Mouse (Mus musculus) stomach, embryonic 16.5 days (tissue): ENCODE results near the gene Cks2. TPM values are rescaled to one million over a fixed set of nuclear protein-coding genes. Genes with fewer than 3 reads are reported as not detected.

Experiments
- ATAC-seq: fragments of 200-750 bp; cut with Nextera tagmentation; 2 replicates; pipeline ENCODE4 v1.8.0; 2017; ENCODE audit warnings: moderate number of reproducible peaks, moderate TSS enrichment; ENCODE audit not compliant: insufficient read depth, low FRiP score
- H3K27ac ChIP-seq: fragments of 300-500 bp; sonication (generic); 2 replicates; pipeline ENCODE4 v1.5.1; 2014; ENCODE audit warnings: low read length
- H3K27me3 ChIP-seq: fragments of 300-500 bp; sonication (generic); 2 replicates; pipeline ENCODE4 v1.6.1; 2014; ENCODE audit warnings: low read length, control low read depth, mixed read lengths; ENCODE audit not compliant: control insufficient read depth, insufficient read depth
- H3K36me3 ChIP-seq: fragments of 300-500 bp; sonication (generic); 2 replicates; pipeline ENCODE4 v1.6.1; 2014; ENCODE audit warnings: low read length; ENCODE audit not compliant: control insufficient read depth, insufficient read depth
- H3K4me1 ChIP-seq: fragments of 300-500 bp; sonication (generic); 2 replicates; pipeline ENCODE4 v1.6.1; 2014; ENCODE audit warnings: low read length, control low read depth, mixed read lengths; ENCODE audit not compliant: control insufficient read depth, insufficient read depth
- H3K4me2 ChIP-seq: fragments of 300-500 bp; sonication (generic); 2 replicates; pipeline ENCODE4 v1.6.1; 2014; ENCODE audit warnings: low read depth, low read length, mixed read lengths
- H3K4me3 ChIP-seq: fragments of 300-500 bp; sonication (generic); replicated peaks from 2 replicates; pipeline ENCODE4 v1.5.1; 2014; ENCODE audit warnings: mild to moderate bottlenecking, low read length
- H3K9ac ChIP-seq: fragments of 300-500 bp; sonication (generic); 2 replicates; pipeline ENCODE4 v1.6.1; 2014; ENCODE audit warnings: low read length
- H3K9me3 ChIP-seq: fragments of 300-500 bp; sonication (generic); replicated peaks from 2 replicates; pipeline ENCODE4 v1.6.1; 2016; ENCODE audit warnings: low read length, control low read depth; ENCODE audit not compliant: control insufficient read depth
- WGBS: fragments of 180-500 bp; shearing (Covaris S2); extraction: QIAGEN DNeasy Blood & Tissue Kit; methylation state at CpG from one replicate; pipeline ENCODE4 v1.1.7; 2014; 5-methylcytosine and 5-hydroxymethylcytosine counted together
- polyA plus RNA-seq: library from polyadenylated mRNA; unstranded; fragments of >200 nt; fragmentation: Nextera tagmentation; extraction: Ambion mirVana; gene quantifications from 2 replicates; pipeline ENCODE4 v1.2.1, GENCODE M21; 2015

Cks2 gene
- polyA plus RNA-seq, 1 experiment from 2014 or later, result 274 TPM

DNA sequence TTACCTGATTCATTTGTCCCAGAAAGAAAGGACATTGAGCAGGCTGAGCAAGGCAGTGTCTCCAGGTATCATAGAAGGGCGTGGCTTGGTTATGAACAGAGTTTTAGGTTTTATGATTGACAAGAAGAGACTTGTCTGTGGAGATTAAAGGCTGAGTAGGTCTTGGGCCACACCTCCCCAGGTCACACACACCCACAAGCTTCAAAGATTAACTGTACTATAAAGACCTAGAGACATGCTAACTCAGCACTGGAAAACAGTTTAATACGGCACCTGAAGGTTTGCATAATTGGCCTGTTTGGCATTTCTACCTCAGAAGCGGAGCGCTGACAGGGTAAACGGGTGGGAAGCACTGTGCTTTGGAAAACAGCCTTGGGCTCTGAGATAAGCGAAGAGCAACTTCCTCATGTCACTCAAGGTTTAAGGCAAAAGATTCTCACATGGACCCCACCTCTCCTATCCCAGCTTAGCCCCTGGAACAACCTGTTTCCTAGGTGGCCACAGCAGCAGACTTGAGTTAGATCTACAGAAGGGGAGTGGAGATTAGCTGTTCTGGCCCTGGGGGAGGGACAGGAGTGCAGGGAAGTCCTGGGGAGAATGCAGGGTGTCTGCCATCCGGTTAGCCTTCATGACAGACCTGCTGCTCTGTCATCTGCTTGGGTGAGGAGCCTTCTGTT lies 40.4 kb downstream of the Cks2 start:
- WGBS, result 78% methylated on average over 7 of the region's 7 CpGs
- no peaks in the 10 kb centered on the region for H3K9me3 ChIP-seq
- no peak overlapping the region for H3K4me3 ChIP-seq
- no peaks in the 10 kb centered on the region for H3K27me3 ChIP-seq
- H3K36me3 ChIP-seq, result peaks cover 26% of the 10 kb centered on the region
- H3K4me2 ChIP-seq, result no peak overlapping the region
- peak overlapping the region; percentile 80 for H3K27ac ChIP-seq
- no peak overlapping the region; the same call in 1 of the 2 replicates for H3K9ac ChIP-seq
- no peaks in the 10 kb centered on the region for H3K4me1 ChIP-seq
- ATAC-seq, result peak; percentile 39

DNA sequence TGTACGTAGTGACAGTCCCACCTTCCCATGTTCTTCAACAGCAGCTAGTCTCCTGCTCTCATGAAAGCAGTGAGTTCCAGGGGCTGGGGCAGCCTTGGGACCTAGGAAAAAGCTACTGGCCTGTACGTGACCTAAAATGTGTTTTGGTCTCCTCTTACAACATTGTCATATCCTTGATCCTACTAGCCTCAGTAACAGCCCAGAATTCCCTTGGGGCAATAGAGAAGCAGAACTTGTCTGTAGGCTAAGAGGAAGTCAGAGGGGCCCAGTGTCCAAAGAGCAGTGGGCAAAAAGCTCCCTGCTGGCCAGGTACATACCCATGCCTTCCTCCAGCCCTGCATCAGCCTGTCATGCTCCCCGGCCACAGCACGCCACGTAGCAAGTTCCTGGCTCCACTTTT lies 41.9 kb downstream of the Cks2 start:
- no peak overlapping the region for H3K9ac ChIP-seq
- no peak overlapping the region for H3K4me2 ChIP-seq
- 90% methylated on average over 5 of the region's 5 CpGs for WGBS
- no peaks in the 10 kb centered on the region for H3K9me3 ChIP-seq
- ATAC-seq, result no peak
- H3K36me3 ChIP-seq, result peaks cover 16% of the 10 kb centered on the region
- no peaks in the 10 kb centered on the region for H3K27me3 ChIP-seq
- H3K4me3 ChIP-seq, result no peak overlapping the region
- no peaks in the 10 kb centered on the region for H3K4me1 ChIP-seq
- 0 out of 2 replicates have a peak overlapping the region, but pooled peaks have one; percentile 19 for H3K27ac ChIP-seq

DNA sequence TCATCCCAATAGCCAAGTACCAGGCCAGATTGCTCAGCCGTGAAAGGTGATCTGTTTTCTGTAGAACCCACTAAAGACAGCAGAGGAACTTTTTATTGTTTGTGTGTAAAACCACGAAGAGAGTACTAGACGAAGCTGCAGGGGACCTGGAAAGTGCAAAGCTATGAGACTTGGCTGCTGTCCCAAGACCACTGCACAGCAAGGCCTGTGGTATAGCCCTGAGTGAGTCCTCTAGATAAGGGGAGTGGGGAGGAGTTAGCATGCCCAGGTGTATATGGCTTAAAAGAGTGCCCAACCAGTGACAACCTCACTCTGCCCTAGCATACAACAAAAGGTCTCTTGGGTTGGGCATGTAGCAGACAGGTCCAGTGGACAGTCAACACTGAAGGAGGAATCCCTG lies 43.7 kb downstream of the Cks2 start:
- Histone ChIP-seq H3K36me3 (peaks cover 10% of the 10 kb centered on the region), H3K9ac (no peak overlapping the region), H3K4me2 (no peak overlapping the region), H3K4me3 (no peak overlapping the region), H3K27me3 (no peaks in the 10 kb centered on the region), H3K9me3 (no peaks in the 10 kb centered on the region), H3K4me1 (no peaks in the 10 kb centered on the region), H3K27ac (no peak overlapping the region)
- no peak for ATAC-seq
- WGBS, result 56% methylated on average over 3 of the region's 3 CpGs

DNA sequence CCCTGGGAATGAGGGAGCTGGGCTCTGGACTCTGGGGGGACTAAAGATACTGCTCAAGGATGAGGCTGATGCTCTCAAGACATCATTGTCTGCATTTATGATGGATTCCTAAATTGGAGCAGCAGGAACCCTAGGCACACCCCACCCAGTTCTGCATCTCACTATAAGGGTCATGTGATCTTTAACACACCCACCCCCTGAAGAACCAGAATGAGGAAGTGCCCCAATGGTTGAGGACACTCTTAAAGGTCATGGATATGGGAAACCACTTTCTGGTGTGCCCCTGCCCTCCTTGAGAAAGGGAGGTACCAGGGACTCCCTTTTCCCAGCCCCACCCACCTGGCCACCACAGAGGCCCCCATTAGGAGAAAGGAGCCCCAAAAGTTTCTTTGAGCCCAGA lies 51.4 kb downstream of the Cks2 start:
- ATAC-seq, result no peak
- Histone ChIP-seq H3K27me3 (no peaks in the 10 kb centered on the region), H3K4me1 (no peaks in the 10 kb centered on the region), H3K4me3 (no peak overlapping the region), H3K36me3 (no peaks in the 10 kb centered on the region), H3K9me3 (no peaks in the 10 kb centered on the region), H3K4me2 (no peak overlapping the region), H3K27ac (no peak overlapping the region), H3K9ac (no peak overlapping the region)

DNA sequence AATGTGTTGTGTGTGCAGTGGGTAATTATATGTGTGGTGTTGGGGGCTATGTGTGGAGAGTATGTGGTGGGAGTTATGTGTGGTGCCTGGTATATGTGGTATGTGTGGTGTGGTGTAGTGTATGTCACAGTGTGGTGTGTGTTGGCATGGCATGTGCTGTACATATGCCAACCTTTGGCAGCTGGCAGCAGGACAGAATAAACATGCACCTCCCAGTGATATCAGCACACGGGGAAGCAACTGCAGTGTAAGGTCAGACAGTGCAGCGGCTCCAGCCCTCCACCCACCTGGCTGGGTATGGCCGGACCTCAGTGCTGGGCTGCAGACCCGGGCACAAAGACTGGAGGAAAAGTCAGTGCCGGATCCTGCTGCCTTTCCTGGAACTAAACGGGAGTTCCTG lies 52.4 kb downstream of the Cks2 start:
- Histone ChIP-seq H3K9me3 (no peaks in the 10 kb centered on the region), H3K4me3 (no peak overlapping the region), H3K27ac (no peak overlapping the region), H3K36me3 (no peaks in the 10 kb centered on the region), H3K27me3 (no peaks in the 10 kb centered on the region), H3K4me1 (no peaks in the 10 kb centered on the region), H3K4me2 (no peak overlapping the region), H3K9ac (no peak overlapping the region)
- WGBS, result 66% methylated on average over 6 of the region's 6 CpGs
- ATAC-seq, result no peak

DNA sequence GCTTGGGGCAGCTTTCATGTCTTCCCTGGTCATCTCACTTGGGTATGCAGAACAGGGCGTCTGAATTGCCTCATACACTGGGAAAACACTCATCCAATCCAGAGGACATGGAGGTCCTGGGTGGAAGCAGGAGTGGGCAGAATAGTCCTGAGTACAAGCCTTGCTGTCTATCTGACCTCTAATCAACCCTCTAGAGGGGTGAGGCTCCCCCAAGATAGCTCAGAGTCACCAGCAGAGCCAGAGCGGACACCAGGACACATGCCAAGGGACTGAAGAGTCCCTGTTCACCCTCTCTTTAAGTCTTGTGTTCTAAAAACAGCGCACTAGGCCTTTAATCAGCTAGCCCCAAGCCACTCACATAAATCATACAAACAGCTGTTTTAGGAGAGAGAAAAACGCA lies 52.9 kb downstream of the Cks2 start:
- WGBS, result 57% methylated on average over 4 of the region's 4 CpGs
- no peak for ATAC-seq
- no peak overlapping the region for H3K4me3 ChIP-seq

DNA sequence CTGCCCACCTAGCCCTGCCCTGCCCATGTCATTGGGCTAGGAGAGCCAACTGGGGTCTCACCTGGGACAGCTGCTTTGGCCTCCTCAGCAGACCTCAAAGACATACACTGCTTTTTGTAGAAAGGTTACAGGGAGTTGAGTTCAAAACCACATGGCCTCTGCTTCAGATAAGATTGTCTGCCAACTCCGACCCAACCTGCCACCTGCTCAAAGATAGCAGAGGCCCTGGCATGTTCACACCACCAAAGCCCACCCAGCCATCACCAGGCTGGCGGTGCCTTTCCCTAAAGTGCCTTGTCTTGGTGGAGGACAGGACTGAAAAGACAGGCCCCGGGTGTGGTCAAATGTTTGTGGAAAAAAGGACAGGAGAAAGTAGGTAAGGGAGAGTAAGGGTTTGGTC lies 53.3 kb downstream of the Cks2 start:
- Histone ChIP-seq H3K27me3 (no peaks in the 10 kb centered on the region), H3K27ac (no peak overlapping the region), H3K4me3 (no peak overlapping the region), H3K4me1 (no peaks in the 10 kb centered on the region), H3K9me3 (no peaks in the 10 kb centered on the region), H3K9ac (no peak overlapping the region), H3K4me2 (no peak overlapping the region), H3K36me3 (no peaks in the 10 kb centered on the region)
- no peak for ATAC-seq
- WGBS, result 63% methylated on average over 3 of the region's 3 CpGs

More for the DNA sequence above, 52.9 kb downstream of the Cks2 start:
- Histone ChIP-seq H3K4me1 (no peaks in the 10 kb centered on the region), H3K27me3 (no peaks in the 10 kb centered on the region), H3K9me3 (no peaks in the 10 kb centered on the region), H3K27ac (no peak overlapping the region), H3K9ac (no peak overlapping the region), H3K36me3 (no peaks in the 10 kb centered on the region), H3K4me2 (no peak overlapping the region)

Other genes starting within 250 kb of the Cks2 start
- 36.8 and 37.0 TPM in 2 replicates for gene S1pr3, start 236.6 kb upstream of the Cks2 start, polyA plus RNA-seq
- 0.14 and 0.31 TPM in 2 replicates for gene Shc3, start 75.8 kb upstream of the Cks2 start, polyA plus RNA-seq
- gene Secisbp2, start 6.5 kb downstream of the Cks2 start, polyA plus RNA-seq, result 22.6 and 24.4 TPM in 2 replicates
- 11.5 and 14.1 TPM in 2 replicates for gene Sema4d, start 148.5 kb downstream of the Cks2 start, polyA plus RNA-seq
- gene Gadd45g, start 201.4 kb downstream of the Cks2 start, polyA plus RNA-seq, result 41.4 and 44.0 TPM in 2 replicates